Mouse (Mus musculus): Measurements from ENCODE around the gene Ep300. TPM values are rescaled to one million over a fixed set of nuclear protein-coding genes. Genes with fewer than 3 reads are reported as not detected.

The Ep300 gene
- polyA plus RNA-seq, 1 experiment from 2014 or later = 34.8 TPM

GRCm38 (mm10) chr15:81650636-81651035 lies 65.5 kb downstream of the Ep300 start:
- ATAC-seq (ENCODE audit: low FRiP score, low TSS enrichment) = no peak
- Histone ChIP-seq H3K9me3 (ENCODE audit: control insufficient read depth, low read length) (no peaks in the 10 kb centered on the region; the same call in 1 of the 2 replicates), H3K4me3 (ENCODE audit: low read length) (no peak overlapping the region), H3K27me3 (ENCODE audit: control insufficient read depth, insufficient read depth, low read length) (no peaks in the 10 kb centered on the region), H3K27ac (ENCODE audit: low read depth, low read length) (no peak overlapping the region), H3K4me2 (replicated peaks; ENCODE audit: low read depth, low read length) (no peak overlapping the region), H3K9ac (ENCODE audit: low read depth, low read length) (no peak overlapping the region), H3K4me1 (ENCODE audit: control insufficient read depth, insufficient read depth, low read length) (no peaks in the 10 kb centered on the region), H3K36me3 (ENCODE audit: control insufficient read depth, insufficient read depth, low read length) (peaks cover 56% of the 10 kb centered on the region)
- WGBS = 90% methylated on average over 7 of the region's 7 CpGs

DNA sequence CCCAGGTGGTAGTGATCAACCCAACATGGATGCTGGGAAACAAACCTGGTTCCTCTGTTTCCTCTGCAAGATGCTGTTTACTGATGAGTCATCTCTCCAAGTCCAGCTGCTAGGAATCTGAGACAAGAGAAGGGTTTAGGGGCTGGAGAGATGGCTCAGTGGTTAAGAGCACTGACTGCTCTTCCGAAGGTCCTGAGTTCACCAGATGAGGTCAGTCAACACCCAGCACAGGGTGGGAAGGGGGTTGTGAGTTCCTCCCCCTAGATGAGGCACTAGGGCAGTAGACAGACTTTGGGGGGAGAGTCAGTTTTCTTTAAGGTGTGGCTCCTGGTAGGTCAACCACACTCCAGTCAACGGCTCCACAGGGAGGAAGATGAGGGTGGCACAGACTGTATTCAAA lies 76.5 kb downstream of the Ep300 start:
- Histone ChIP-seq H3K9me3 (ENCODE audit: control insufficient read depth, low read length) (no peaks in the 10 kb centered on the region), H3K4me3 (ENCODE audit: low read length) (no peak overlapping the region), H3K4me2 (replicated peaks; ENCODE audit: low read depth, low read length) (no peak overlapping the region), H3K27me3 (ENCODE audit: control insufficient read depth, insufficient read depth, low read length) (no peaks in the 10 kb centered on the region), H3K9ac (ENCODE audit: low read depth, low read length) (no peak overlapping the region), H3K36me3 (ENCODE audit: control insufficient read depth, insufficient read depth, low read length) (no peaks in the 10 kb centered on the region), H3K4me1 (ENCODE audit: control insufficient read depth, insufficient read depth, low read length) (no peaks in the 10 kb centered on the region), H3K27ac (ENCODE audit: low read depth, low read length) (no peak overlapping the region)
- ATAC-seq (ENCODE audit: low FRiP score, low TSS enrichment) = no peak
- 90% methylated on average over 2 of the region's 2 CpGs for WGBS

DNA sequence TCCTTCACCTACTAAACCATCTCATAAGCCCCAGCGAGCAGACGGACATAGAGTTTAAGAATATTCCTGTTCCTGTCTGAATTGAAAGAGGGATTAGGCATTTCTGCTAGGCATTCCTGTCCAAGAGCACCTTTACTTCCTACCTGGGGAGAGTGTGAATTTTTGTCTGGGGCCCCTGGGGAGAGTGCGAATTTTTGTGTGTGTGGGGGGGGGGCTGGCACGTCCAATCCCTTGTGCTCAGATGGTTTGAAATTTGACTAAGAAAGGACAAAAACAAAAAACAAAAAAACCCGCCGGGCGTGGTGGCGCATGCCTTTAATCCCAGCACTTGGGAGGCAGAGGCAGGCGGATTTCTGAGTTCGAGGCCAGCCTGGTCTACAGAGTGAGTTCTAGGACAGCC lies 78.1 kb downstream of the Ep300 start:
- H3K27ac ChIP-seq (ENCODE audit: low read depth, low read length) = no peak overlapping the region
- WGBS = 72% methylated on average over 10 of the region's 10 CpGs
- no peaks in the 10 kb centered on the region for H3K4me1 ChIP-seq (ENCODE audit: control insufficient read depth, insufficient read depth, low read length)
- peaks cover 13% of the 10 kb centered on the region for H3K36me3 ChIP-seq (ENCODE audit: control insufficient read depth, insufficient read depth, low read length)
- H3K4me2 ChIP-seq (replicated peaks; ENCODE audit: low read depth, low read length) = peak overlapping the region; percentile 15; the same call in 1 of the 2 replicates
- peak overlapping the region; percentile 73 for H3K4me3 ChIP-seq (ENCODE audit: low read length)
- H3K9me3 ChIP-seq (ENCODE audit: control insufficient read depth, low read length) = no peaks in the 10 kb centered on the region
- no peak for ATAC-seq (ENCODE audit: low FRiP score, low TSS enrichment)
- H3K27me3 ChIP-seq (ENCODE audit: control insufficient read depth, insufficient read depth, low read length) = no peaks in the 10 kb centered on the region
- no peak overlapping the region for H3K9ac ChIP-seq (ENCODE audit: low read depth, low read length)

DNA sequence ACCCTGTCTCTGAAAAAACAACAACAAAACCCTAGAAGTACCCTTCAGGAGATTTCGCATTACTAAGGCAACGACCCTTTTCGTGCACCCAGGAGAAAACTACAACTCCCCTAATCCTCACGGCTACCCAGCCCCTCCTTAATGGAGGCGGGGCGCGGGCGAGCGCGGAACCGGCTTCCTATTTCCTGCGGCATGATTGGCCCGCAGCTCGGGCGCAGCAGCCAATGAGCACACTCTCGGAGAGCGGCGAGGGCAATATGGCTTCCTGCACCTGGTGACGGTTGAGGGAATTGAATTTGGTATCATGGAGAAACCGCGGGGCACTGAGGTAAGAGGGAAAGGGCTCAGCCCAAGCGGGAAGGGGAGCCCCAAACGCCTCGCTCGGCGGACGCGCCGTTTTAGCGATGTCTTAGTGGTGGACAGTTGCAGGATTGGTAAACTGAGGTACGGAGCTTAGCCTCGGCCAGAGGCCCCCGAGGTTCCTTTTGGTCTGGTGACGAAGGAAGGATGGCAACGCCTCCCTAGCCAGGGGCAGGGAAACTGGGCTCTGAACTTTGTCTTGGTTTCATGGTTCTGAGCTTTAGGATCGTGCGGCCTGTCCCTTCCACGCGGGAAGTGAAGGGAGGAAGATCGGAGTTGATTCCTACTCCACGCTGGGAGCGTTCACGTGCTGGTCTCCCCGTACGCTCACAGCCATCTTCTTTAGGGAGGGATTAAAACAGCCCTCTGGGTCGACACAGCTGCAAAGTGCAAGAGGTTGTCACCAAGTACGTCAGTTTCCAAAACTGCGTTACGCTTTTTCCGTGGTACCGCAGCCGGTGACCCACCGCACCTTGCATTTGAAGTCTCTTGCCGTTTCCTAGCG lies 78.8 kb downstream of the Ep300 start, which contains the start of gene L3mbtl2:
Gene L3mbtl2, plus strand, starts transcription at position 193 of the 865 bp plus-strand sequence.
- no peaks in the 10 kb centered on the region for H3K9me3 ChIP-seq (ENCODE audit: control insufficient read depth, low read length)
- H3K9ac ChIP-seq (ENCODE audit: low read depth, low read length) = peak within 1 kb of the TSS; percentile 64
- peak within 1 kb of the TSS; percentile 73 for H3K4me3 ChIP-seq (ENCODE audit: low read length)
- ATAC-seq (ENCODE audit: low FRiP score, low TSS enrichment) = peak; percentile 98
- no peaks in the 10 kb centered on the region for H3K4me1 ChIP-seq (ENCODE audit: control insufficient read depth, insufficient read depth, low read length)
- no peaks in the 10 kb centered on the region for H3K27me3 ChIP-seq (ENCODE audit: control insufficient read depth, insufficient read depth, low read length)
- H3K36me3 ChIP-seq (ENCODE audit: control insufficient read depth, insufficient read depth, low read length) = peaks cover 19% of the 10 kb centered on the region
- under 1% methylated on average over 55 of the region's 55 CpGs for WGBS
- peak within 1 kb of the TSS; percentile 58 for H3K4me2 ChIP-seq (replicated peaks; ENCODE audit: low read depth, low read length)
- H3K27ac ChIP-seq (ENCODE audit: low read depth, low read length) = no peak within 1 kb of the TSS

DNA sequence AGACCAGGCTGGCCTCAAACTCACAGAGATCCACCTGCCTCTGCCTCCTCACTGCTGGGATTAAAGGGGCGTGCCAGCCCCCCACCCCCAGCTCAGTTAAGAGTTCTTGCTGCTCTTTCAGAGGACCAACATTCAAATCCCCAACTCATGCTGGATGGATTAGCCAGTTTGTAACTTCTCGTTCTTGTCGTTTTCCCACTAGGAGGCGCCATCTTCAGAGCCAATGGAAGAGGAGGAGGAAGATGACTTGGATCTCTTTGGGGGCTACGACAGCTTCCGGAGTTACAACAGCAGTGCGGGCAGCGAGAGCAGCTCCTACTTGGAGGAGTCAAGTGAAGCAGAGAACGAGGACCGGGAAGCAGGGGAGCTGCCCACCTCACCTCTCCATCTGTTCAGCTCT lies 81.8 kb downstream of the Ep300 start:
- Histone ChIP-seq H3K4me1 (ENCODE audit: control insufficient read depth, insufficient read depth, low read length) (no peaks in the 10 kb centered on the region), H3K4me2 (replicated peaks; ENCODE audit: low read depth, low read length) (no peak overlapping the region), H3K36me3 (ENCODE audit: control insufficient read depth, insufficient read depth, low read length) (peaks cover 34% of the 10 kb centered on the region), H3K9me3 (ENCODE audit: control insufficient read depth, low read length) (no peaks in the 10 kb centered on the region), H3K4me3 (ENCODE audit: low read length) (no peak overlapping the region), H3K27me3 (ENCODE audit: control insufficient read depth, insufficient read depth, low read length) (no peaks in the 10 kb centered on the region), H3K27ac (ENCODE audit: low read depth, low read length) (no peak overlapping the region), H3K9ac (ENCODE audit: low read depth, low read length) (no peak overlapping the region)
- ATAC-seq (ENCODE audit: low FRiP score, low TSS enrichment) = no peak
- WGBS = 86% methylated on average over 10 of the region's 10 CpGs

- peak; percentile 57 for ATAC-seq (ENCODE audit: low FRiP score, low TSS enrichment)
- no peak overlapping the region for H3K4me3 ChIP-seq (ENCODE audit: low read length)
- H3K9ac ChIP-seq (ENCODE audit: low read depth, low read length) = no peak overlapping the region
- no peaks in the 10 kb centered on the region for H3K4me1 ChIP-seq (ENCODE audit: control insufficient read depth, insufficient read depth, low read length)
- no peak overlapping the region for H3K4me2 ChIP-seq (replicated peaks; ENCODE audit: low read depth, low read length)
- WGBS = 62% methylated on average over 4 of the region's 4 CpGs
- H3K36me3 ChIP-seq (ENCODE audit: control insufficient read depth, insufficient read depth, low read length) = peaks cover 43% of the 10 kb centered on the region
- no peak overlapping the region for H3K27ac ChIP-seq (ENCODE audit: low read depth, low read length)
- no peaks in the 10 kb centered on the region for H3K27me3 ChIP-seq (ENCODE audit: control insufficient read depth, insufficient read depth, low read length)
- no peaks in the 10 kb centered on the region for H3K9me3 ChIP-seq (ENCODE audit: control insufficient read depth, low read length)
Measured at GRCm38 (mm10) chr15:81670231-81670640, 85.1 kb downstream of the Ep300 start.

- Histone ChIP-seq H3K4me2 (replicated peaks; ENCODE audit: low read depth, low read length) (no peak overlapping the region), H3K9ac (ENCODE audit: low read depth, low read length) (no peak overlapping the region), H3K9me3 (ENCODE audit: control insufficient read depth, low read length) (no peaks in the 10 kb centered on the region), H3K27me3 (ENCODE audit: control insufficient read depth, insufficient read depth, low read length) (no peaks in the 10 kb centered on the region), H3K4me1 (ENCODE audit: control insufficient read depth, insufficient read depth, low read length) (no peaks in the 10 kb centered on the region), H3K4me3 (ENCODE audit: low read length) (no peak overlapping the region), H3K36me3 (ENCODE audit: control insufficient read depth, insufficient read depth, low read length) (peaks cover 35% of the 10 kb centered on the region; the same call in 1 of the 2 replicates), H3K27ac (ENCODE audit: low read depth, low read length) (no peak overlapping the region)
- 83% methylated on average over 3 of the region's 3 CpGs for whole genome bisulfite sequencing
- ATAC-seq (ENCODE audit: low FRiP score, low TSS enrichment) = no peak
Measured at GRCm38 (mm10) chr15:81676637-81677036, 91.5 kb downstream of the Ep300 start.

- H3K9me3 ChIP-seq (ENCODE audit: control insufficient read depth, low read length) = no peaks in the 10 kb centered on the region
- H3K27ac ChIP-seq (ENCODE audit: low read depth, low read length) = no peak overlapping the region
- WGBS = 89% methylated on average over 4 of the region's 4 CpGs
- peaks cover 59% of the 10 kb centered on the region for H3K36me3 ChIP-seq (ENCODE audit: control insufficient read depth, insufficient read depth, low read length)
- H3K4me1 ChIP-seq (ENCODE audit: control insufficient read depth, insufficient read depth, low read length) = no peaks in the 10 kb centered on the region
- ATAC-seq (ENCODE audit: low FRiP score, low TSS enrichment) = no peak
- H3K9ac ChIP-seq (ENCODE audit: low read depth, low read length) = no peak overlapping the region
- no peak overlapping the region for H3K4me3 ChIP-seq (ENCODE audit: low read length)
- H3K4me2 ChIP-seq (replicated peaks; ENCODE audit: low read depth, low read length) = no peak overlapping the region
- no peaks in the 10 kb centered on the region for H3K27me3 ChIP-seq (ENCODE audit: control insufficient read depth, insufficient read depth, low read length)
Measured at GRCm38 (mm10) chr15:81680301-81680805, 95.2 kb downstream of the Ep300 start.

DNA sequence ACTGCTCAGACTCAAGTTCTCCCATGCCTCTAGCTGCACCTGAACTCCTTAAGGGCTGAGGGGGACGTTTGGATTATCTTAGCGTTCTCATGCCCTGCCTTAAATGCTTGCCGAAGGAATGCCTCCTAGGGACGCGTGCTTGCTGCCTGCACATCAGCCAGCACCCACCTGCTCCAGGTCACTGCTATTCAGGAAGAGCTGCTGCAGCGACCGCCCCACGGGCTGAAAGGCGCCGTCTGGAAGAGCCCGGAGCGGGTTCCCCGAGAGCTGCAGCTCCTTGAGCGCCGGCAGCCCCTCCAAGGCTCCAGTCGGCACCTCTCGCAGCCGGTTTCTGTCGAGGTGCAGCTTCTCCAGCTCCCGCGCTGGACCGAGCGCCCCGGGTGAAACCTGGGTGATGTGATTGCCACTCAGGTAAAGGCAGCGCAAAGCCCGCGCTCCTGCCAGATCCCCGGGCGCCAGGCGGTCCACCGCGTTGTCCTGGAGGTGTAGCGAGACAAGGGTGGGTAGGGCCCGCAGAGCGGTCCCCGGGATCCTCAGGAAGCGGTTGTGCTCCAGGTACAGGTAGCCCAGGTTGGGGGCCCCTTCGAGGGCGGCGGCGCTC lies 108.3 kb downstream of the Ep300 start:
- H3K9me3 ChIP-seq (ENCODE audit: control insufficient read depth, low read length) = no peaks in the 10 kb centered on the region
- WGBS = 3% methylated on average over 41 of the region's 41 CpGs
- ATAC-seq (ENCODE audit: low FRiP score, low TSS enrichment) = no peak
- H3K27ac ChIP-seq (ENCODE audit: low read depth, low read length) = no peak overlapping the region
- H3K4me1 ChIP-seq (ENCODE audit: control insufficient read depth, insufficient read depth, low read length) = 0 out of 2 replicates have a peak, but pooled peaks cover 5% of the 10 kb centered on the region
- peaks cover 33% of the 10 kb centered on the region for H3K27me3 ChIP-seq (ENCODE audit: control insufficient read depth, insufficient read depth, low read length)
- peak overlapping the region; percentile 78 for H3K9ac ChIP-seq (ENCODE audit: low read depth, low read length)
- peak overlapping the region; percentile 59 for H3K4me3 ChIP-seq (ENCODE audit: low read length)
- peak overlapping the region; percentile 98 for H3K4me2 ChIP-seq (replicated peaks; ENCODE audit: low read depth, low read length)
- no peaks in the 10 kb centered on the region; the same call in 1 of the 2 replicates for H3K36me3 ChIP-seq (ENCODE audit: control insufficient read depth, insufficient read depth, low read length)
